Mouse (Mus musculus): ENCODE measurements at regions not wholly inside any gene's neighbourhood (a gene's known extent, or its start where the extent isn't known, plus 50 kb on each side); places are given as distances from the start of the nearest gene placed in this dataset.

GRCm38 (mm10) chr1:92331559-92332247 lies 136.2 kb upstream of the Hdac4 start:
- dilution Hi-C loops (cut with MboI; ENCODE audit: extremely low pct_ligation_motif_present, extremely low pct_unique_long_range_greater_than_20kb, low sequenced_read_pairs): no loop called here

GRCm38 (mm10) chr1:92330181-92330580 lies 134.7 kb upstream of the Hdac4 start:
- TF ChIP-seq MAX (IDR thresholded peaks at IDR 0.05; ENCODE audit: low read length): no peak
- TF ChIP-seq CTCF (conservative IDR thresholded peaks at IDR 0.05 in 1 of 2, IDR thresholded peaks at IDR 0.05 in 1 of 2; ENCODE audit: low read depth in 2 of 2, low read length in 2 of 2): no peak
- TF ChIP-seq POLR2AphosphoS2 (IDR thresholded peaks at IDR 0.05; ENCODE audit: low read depth, low read length): no peak
- TF ChIP-seq POLR2A (IDR thresholded peaks at IDR 0.05; ENCODE audit: low read depth, low read length): no peak
- TF ChIP-seq RCOR1 (conservative IDR thresholded peaks at IDR 0.05; ENCODE audit: low read depth, low read length): no peak
- no peak for TF ChIP-seq ETS1 (conservative IDR thresholded peaks at IDR 0.05; ENCODE audit: low read depth, low read length)
- TF ChIP-seq CHD1 (IDR thresholded peaks at IDR 0.05; ENCODE audit: low read depth, low read length): no peak
- TF ChIP-seq ZKSCAN1 (IDR thresholded peaks at IDR 0.05; ENCODE audit: borderline replicate concordance, low read depth, low read length): no peak
- TF ChIP-seq UBTF (IDR thresholded peaks at IDR 0.05; ENCODE audit: low read depth, low read length): no peak
- TF ChIP-seq EP300 (IDR thresholded peaks at IDR 0.05; ENCODE audit: low read length): no peak
- Histone ChIP-seq H3K27ac (ENCODE audit: insufficient read depth, low read depth) (no peak overlapping the region), H3K79me2 (replicated peaks; ENCODE audit: control insufficient read depth, extremely low read depth, insufficient read depth, poor library complexity, severe bottlenecking) (no peaks in the 10 kb centered on the region), H3K9ac (ENCODE audit: insufficient read depth, low read depth) (no peak overlapping the region), H3K4me1 (ENCODE audit: control insufficient read depth in 1 of 2, insufficient read depth in 2 of 2) (0 out of 4 replicates have a peak, but pooled peaks cover 0 to 2% of the 10 kb centered on the region in 2 experiments), H3K36me3 (replicated peaks in 1 of 2; ENCODE audit: control insufficient read depth in 1 of 2, insufficient read depth in 1 of 2, low read length in 1 of 2) (no peaks in the 10 kb centered on the region), H3K27me3 (replicated peaks) (peaks cover 73% of the 10 kb centered on the region), H3K4me3 (replicated peaks in 1 of 3; ENCODE audit: low read depth in 2 of 3, low read length in 2 of 3, poor library complexity in 1 of 3) (no peak overlapping the region), H3K9me3 (replicated peaks; ENCODE audit: low read length) (peaks cover 12% of the 10 kb centered on the region), H3K4me2 (ENCODE audit: insufficient read depth, low read depth, poor library complexity, severe bottlenecking) (no peak overlapping the region)
- in situ Hi-C loops (cut with MboI; ENCODE audit: low pct_ligation_motif_present, low pct_unique_long_range_greater_than_20kb, low sequenced_read_pairs): no loop called here
- dilution Hi-C loops (cut with MboI; ENCODE audit: extremely low pct_ligation_motif_present, extremely low pct_unique_long_range_greater_than_20kb, low sequenced_read_pairs): no loop called here
- DNase-seq (ENCODE audit: extremely low read depth): no peak

More at GRCm38 (mm10) chr1:92331559-92332247, 136.2 kb upstream of the Hdac4 start:
- DNase-seq (ENCODE audit: extremely low read depth): no peak
- Histone ChIP-seq H3K4me1 (ENCODE audit: control insufficient read depth in 1 of 2, insufficient read depth in 2 of 2) (no peaks in the 10 kb centered on the region), H3K27me3 (replicated peaks) (peaks cover 71% of the 10 kb centered on the region), H3K79me2 (replicated peaks; ENCODE audit: control insufficient read depth, extremely low read depth, insufficient read depth, poor library complexity, severe bottlenecking) (no peaks in the 10 kb centered on the region), H3K4me2 (ENCODE audit: insufficient read depth, low read depth, poor library complexity, severe bottlenecking) (no peak overlapping the region), H3K4me3 (replicated peaks in 1 of 3; ENCODE audit: low read depth in 2 of 3, low read length in 2 of 3, poor library complexity in 1 of 3) (no peak overlapping the region), H3K36me3 (replicated peaks in 1 of 2; ENCODE audit: control insufficient read depth in 1 of 2, insufficient read depth in 1 of 2, low read length in 1 of 2) (no peaks in the 10 kb centered on the region), H3K27ac (ENCODE audit: insufficient read depth, low read depth) (no peak overlapping the region), H3K9ac (ENCODE audit: insufficient read depth, low read depth) (no peak overlapping the region), H3K9me3 (replicated peaks; ENCODE audit: low read length) (peaks cover 12% of the 10 kb centered on the region)
- TF ChIP-seq ETS1 (conservative IDR thresholded peaks at IDR 0.05; ENCODE audit: low read depth, low read length) (no peak), NRF1 (IDR thresholded peaks at IDR 0.05; ENCODE audit: low read depth, low read length) (no peak), IRF4 (IDR thresholded peaks at IDR 0.05; ENCODE audit: low read depth, low read length) (no peak), SMC3 (IDR thresholded peaks at IDR 0.05; ENCODE audit: low read depth, low read length) (no peak), ZNF384 (IDR thresholded peaks at IDR 0.05; ENCODE audit: low read depth, low read length) (no peak), MYC (IDR thresholded peaks at IDR 0.05; ENCODE audit: low read depth, low read length) (no peak), PAX5 (IDR thresholded peaks at IDR 0.05; ENCODE audit: low read length) (no peak), ELF1 (IDR thresholded peaks at IDR 0.05; ENCODE audit: low read depth, low read length) (no peak), JUND (conservative IDR thresholded peaks at IDR 0.05; ENCODE audit: low read depth, low read length) (no peak), HCFC1 (IDR thresholded peaks at IDR 0.05; ENCODE audit: low read depth, low read length) (no peak), RAD21 (IDR thresholded peaks at IDR 0.05; ENCODE audit: low read depth, low read length) (no peak), USF1 (IDR thresholded peaks at IDR 0.05; ENCODE audit: low read depth, low read length) (no peak), EP300 (IDR thresholded peaks at IDR 0.05; ENCODE audit: low read length) (no peak), MAFK (IDR thresholded peaks at IDR 0.05; ENCODE audit: insufficient replicate concordance, low read length) (no peak), USF2 (conservative IDR thresholded peaks at IDR 0.05; ENCODE audit: low read depth, low read length) (no peak), TCF12 (IDR thresholded peaks at IDR 0.05; ENCODE audit: low read depth, low read length) (no peak)
- in situ Hi-C loops (cut with MboI; ENCODE audit: low pct_ligation_motif_present, low pct_unique_long_range_greater_than_20kb, low sequenced_read_pairs): no loop called here

Data from CH12.LX (cell line).